Mouse (Mus musculus) mouse trophoblast stem cell (cell line): ENCODE data around the gene Lypd6b.

Experiments
- in situ Hi-C, 2 experiments: fragments of 300-500 bp; cut with MseI, MboI; formaldehyde crosslinking; loops; 2 replicates in 1 of 2; 3 replicates in 1 of 2; pipeline ENCODE4 v1.15.1; 2025

Gene Lypd6b

GRCm38 (mm10) chr2:49787376-49788050 lies at the start of gene Lypd6b:
Lypd6b (plus strand) TSS chr2:49787688.
- in situ Hi-C loops: no loop called here

- in situ Hi-C loops: loop anchor here (10.0 to 25.0 kb wide), 3 partner anchors 374 to 827 kb away; no protein-coding TSS in a partner anchor
Measured at GRCm38 (mm10) chr2:49739046-49739445, 48.4 kb upstream of the Lypd6b start.

- in situ Hi-C loops: loop anchor here in 1 of 2 experiments (25.0 kb wide), 1 partner anchor 829 kb away; no protein-coding TSS in a partner anchor
Measured at GRCm38 (mm10) chr2:49741026-49741425, 46.5 kb upstream of the Lypd6b start.

- in situ Hi-C loops: loop anchor here in 1 of 2 experiments (25.0 kb wide), 1 partner anchor 830 kb away; no protein-coding TSS in a partner anchor
Measured at GRCm38 (mm10) chr2:49741895-49742734, 45.4 kb upstream of the Lypd6b start.

- in situ Hi-C loops: loop anchor here in 1 of 2 experiments (25.0 kb wide), 1 partner anchor 831 kb away; no protein-coding TSS in a partner anchor
Measured at GRCm38 (mm10) chr2:49742919-49743318, 44.6 kb upstream of the Lypd6b start.

GRCm38 (mm10) chr2:49743775-49744174 lies 43.7 kb upstream of the Lypd6b start:
- in situ Hi-C loops: loop anchor here in 1 of 2 experiments (25.0 kb wide), 1 partner anchor 831 kb away; no protein-coding TSS in a partner anchor

GRCm38 (mm10) chr2:49744251-49745093 lies 43.0 kb upstream of the Lypd6b start:
- in situ Hi-C loops: loop anchor here in 1 of 2 experiments (25.0 kb wide), 1 partner anchor 832 kb away; no protein-coding TSS in a partner anchor

GRCm38 (mm10) chr2:49745094-49745781 lies 42.2 kb upstream of the Lypd6b start:
- in situ Hi-C loops: loop anchor here in 1 of 2 experiments (25.0 kb wide), 1 partner anchor 833 kb away; no protein-coding TSS in a partner anchor

GRCm38 (mm10) chr2:49746947-49747346 lies 40.5 kb upstream of the Lypd6b start:
- in situ Hi-C loops: loop anchor here in 1 of 2 experiments (25.0 kb wide), 1 partner anchor 835 kb away; no protein-coding TSS in a partner anchor

GRCm38 (mm10) chr2:49747670-49748069 lies 39.8 kb upstream of the Lypd6b start:
- in situ Hi-C loops: loop anchor here in 1 of 2 experiments (25.0 kb wide), 1 partner anchor 835 kb away; no protein-coding TSS in a partner anchor

- in situ Hi-C loops: loop anchor here in 1 of 2 experiments (25.0 kb wide), 1 partner anchor 836 kb away; no protein-coding TSS in a partner anchor
Measured at GRCm38 (mm10) chr2:49748628-49749342, 38.7 kb upstream of the Lypd6b start.

GRCm38 (mm10) chr2:49749730-49750576 lies 37.5 kb upstream of the Lypd6b start:
- in situ Hi-C loops: loop anchor here in 1 of 2 experiments (25.0 kb wide), 1 partner anchor 838 kb away; no protein-coding TSS in a partner anchor

GRCm38 (mm10) chr2:49751544-49752210 lies 35.8 kb upstream of the Lypd6b start:
- in situ Hi-C loops: no loop called here

GRCm38 (mm10) chr2:49752211-49752607 lies 35.3 kb upstream of the Lypd6b start:
- in situ Hi-C loops: no loop called here

GRCm38 (mm10) chr2:49753062-49753461 lies 34.4 kb upstream of the Lypd6b start:
- in situ Hi-C loops: no loop called here

- in situ Hi-C loops: no loop called here
Measured at GRCm38 (mm10) chr2:49755054-49755453, 32.4 kb upstream of the Lypd6b start.

- in situ Hi-C loops: no loop called here
Measured at GRCm38 (mm10) chr2:49757616-49758015, 29.9 kb upstream of the Lypd6b start.
